Mouse (Mus musculus) E14TG2a.4 (cell line): ENCODE data around the gene Golga4.

Experiments used
- H3K27me3 ChIP-seq: 2 replicates; pipeline ENCODE4 v1.6.1; 2014; ENCODE audit warnings: low read length, control low read depth; ENCODE audit not compliant: insufficient read depth
- H3K36me3 ChIP-seq: 2 replicates; pipeline ENCODE4 v1.6.1; 2014; ENCODE audit warnings: low read length, control low read depth; ENCODE audit not compliant: insufficient read depth
- H3K4me1 ChIP-seq: replicated peaks from 2 replicates; pipeline ENCODE4 v1.6.1; 2014; ENCODE audit warnings: low read depth, low read length, control low read depth
- H3K4me3 ChIP-seq: replicated peaks from 2 replicates; pipeline ENCODE4 v1.5.1; 2014; ENCODE audit warnings: mild to moderate bottlenecking, low read length
- H3K9me3 ChIP-seq: 2 replicates; pipeline ENCODE4 v1.6.1; 2014; ENCODE audit warnings: low read length, control low read depth
- CTCF ChIP-seq: conservative IDR thresholded peaks from 2 replicates; pipeline ENCODE4 v1.5.1; 2014; ENCODE audit warnings: low read length
- NANOG ChIP-seq: IDR thresholded peaks from 2 replicates; pipeline ENCODE4 v1.6.1; 2014; ENCODE audit warnings: borderline replicate concordance, low read length, mixed read lengths
- POU5F1 ChIP-seq: IDR thresholded peaks from 2 replicates; pipeline ENCODE4 v1.6.1; 2014; ENCODE audit warnings: low read length, borderline replicate concordance

The Golga4 gene

DNA sequence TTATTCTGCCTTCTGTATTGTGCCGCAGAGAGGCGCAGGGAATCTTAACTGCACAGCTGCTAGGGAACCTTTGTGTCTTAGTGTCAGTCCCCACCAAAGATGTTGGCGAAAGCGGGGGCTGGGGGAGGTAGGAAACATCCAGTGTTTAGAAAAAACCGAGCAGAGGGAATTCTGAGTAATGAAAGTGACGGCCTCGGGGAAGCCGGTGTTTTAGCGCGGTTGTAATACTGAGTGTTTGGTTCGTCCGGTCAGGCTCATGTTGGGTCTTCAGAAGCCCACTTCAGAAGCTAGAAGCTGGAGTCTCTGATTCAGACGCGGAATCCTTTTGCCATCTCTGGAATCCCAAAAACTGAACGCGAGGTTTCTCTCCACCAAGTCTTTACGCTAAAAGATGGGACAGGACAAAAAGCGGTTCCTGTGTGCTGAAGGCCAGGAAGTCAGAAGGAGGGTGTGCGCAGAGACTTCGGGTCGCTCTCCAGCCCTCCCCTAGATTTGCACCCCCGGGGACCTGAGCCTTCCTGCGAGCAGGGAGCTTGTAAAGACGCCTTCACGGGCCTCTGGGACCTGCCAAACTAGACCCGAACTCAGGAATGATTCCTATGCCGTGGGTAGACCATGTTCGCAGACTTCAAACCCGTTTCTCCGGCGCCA is 28.7 kb upstream of the Golga4 start:
- H3K27me3 ChIP-seq = peaks cover 83% of the 10 kb centered on the region
- H3K9me3 ChIP-seq = no peaks in the 10 kb centered on the region
- H3K4me3 ChIP-seq = peak overlapping the region; percentile 86
- TF ChIP-seq CTCF = no peak
- TF ChIP-seq NANOG = no peak
- TF ChIP-seq POU5F1 = no peak
- no peaks in the 10 kb centered on the region for H3K36me3 ChIP-seq
- peaks cover 58% of the 10 kb centered on the region for H3K4me1 ChIP-seq

DNA sequence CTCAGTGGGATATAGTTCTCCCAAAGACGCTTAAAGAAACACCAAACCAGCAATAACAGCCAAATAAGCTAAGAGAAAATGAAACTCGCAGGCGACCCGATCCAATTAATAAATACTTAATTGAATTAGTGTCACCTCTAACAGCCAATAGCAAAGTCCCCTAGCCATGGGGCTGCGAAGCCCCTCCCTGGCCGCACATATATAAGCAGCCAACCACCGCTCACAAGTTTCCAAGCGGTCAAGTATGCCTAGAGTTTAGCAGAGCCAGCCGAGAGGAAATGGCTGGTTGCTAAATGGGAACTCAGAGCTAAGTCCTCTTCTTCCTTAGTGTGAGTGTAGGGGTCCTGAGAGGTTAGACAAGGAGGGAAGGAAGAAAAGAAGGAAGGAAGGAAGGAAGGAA is 28.1 kb upstream of the Golga4 start, which contains the start of gene Eomes:
TSS of gene Eomes (plus strand) at position 252 of the 400 bp plus-strand sequence.
- TF ChIP-seq CTCF = no peak
- no peak for TF ChIP-seq NANOG
- no peak for TF ChIP-seq POU5F1
- H3K9me3 ChIP-seq = no peaks in the 10 kb centered on the region
- H3K36me3 ChIP-seq = no peaks in the 10 kb centered on the region
- peaks cover 79% of the 10 kb centered on the region for H3K27me3 ChIP-seq
- peak within 1 kb of the TSS; percentile 86 for H3K4me3 ChIP-seq
- H3K4me1 ChIP-seq = peaks cover 60% of the 10 kb centered on the region

DNA sequence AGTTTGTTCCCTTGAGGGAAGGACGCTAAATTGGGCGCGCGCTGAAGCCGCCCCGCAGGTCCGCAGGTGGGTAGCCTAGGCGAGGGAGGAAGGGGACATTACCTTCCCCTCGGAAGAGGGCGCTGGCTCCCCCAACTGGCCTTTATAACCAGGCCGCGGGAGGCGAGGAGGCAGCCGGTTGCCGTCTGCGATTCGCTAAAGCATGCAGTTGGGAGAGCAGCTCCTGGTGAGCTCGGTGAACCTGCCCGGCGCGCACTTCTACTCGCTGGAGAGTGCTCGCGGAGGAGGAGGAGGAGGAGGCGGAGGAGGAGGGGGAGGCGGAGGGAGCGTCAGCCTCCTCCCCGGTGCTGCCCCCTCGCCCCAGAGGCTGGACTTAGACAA is 27.6 kb upstream of the Golga4 start:
- Histone ChIP-seq H3K36me3 (no peaks in the 10 kb centered on the region), H3K27me3 (peaks cover 80% of the 10 kb centered on the region), H3K4me1 (peaks cover 65% of the 10 kb centered on the region), H3K4me3 (peak overlapping the region; percentile 86), H3K9me3 (no peaks in the 10 kb centered on the region)
- TF ChIP-seq POU5F1 (no peak), CTCF (no peak), NANOG (no peak)

DNA sequence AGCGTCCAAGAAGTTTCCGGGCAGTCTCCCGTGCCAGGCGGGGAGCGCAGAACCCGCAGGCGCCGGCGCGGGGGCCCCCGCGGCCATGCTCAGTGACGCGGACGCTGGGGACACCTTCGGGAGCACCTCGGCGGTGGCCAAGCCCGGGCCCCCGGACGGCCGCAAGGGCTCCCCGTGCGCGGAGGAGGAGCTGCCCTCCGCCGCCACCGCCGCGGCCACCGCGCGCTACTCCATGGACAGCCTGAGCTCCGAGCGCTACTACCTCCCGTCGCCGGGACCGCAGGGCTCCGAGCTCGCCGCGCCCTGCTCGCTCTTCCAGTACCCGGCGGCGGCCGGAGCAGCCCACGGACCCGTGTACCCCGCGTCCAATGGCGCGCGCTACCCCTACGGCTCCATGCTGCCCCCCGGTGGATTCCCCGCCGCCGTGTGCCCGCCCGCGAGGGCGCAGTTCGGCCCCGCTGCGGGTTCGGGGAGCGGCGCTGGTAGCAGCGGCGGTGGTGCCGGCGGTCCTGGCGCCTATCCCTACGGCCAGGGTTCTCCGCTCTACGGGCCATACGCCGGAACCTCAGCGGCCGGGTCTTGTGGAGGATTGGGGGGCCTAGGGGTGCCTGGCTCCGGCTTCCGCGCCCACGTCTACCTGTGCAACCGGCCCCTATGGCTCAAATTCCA is 27.1 kb upstream of the Golga4 start:
- TF ChIP-seq NANOG (no peak), CTCF (no peak), POU5F1 (no peak)
- peaks cover 85% of the 10 kb centered on the region for H3K27me3 ChIP-seq
- peak overlapping the region; percentile 86 for H3K4me3 ChIP-seq
- H3K9me3 ChIP-seq = no peaks in the 10 kb centered on the region
- H3K4me1 ChIP-seq = peaks cover 71% of the 10 kb centered on the region
- H3K36me3 ChIP-seq = peaks cover 4% of the 10 kb centered on the region; the same call in 1 of the 2 replicates

DNA sequence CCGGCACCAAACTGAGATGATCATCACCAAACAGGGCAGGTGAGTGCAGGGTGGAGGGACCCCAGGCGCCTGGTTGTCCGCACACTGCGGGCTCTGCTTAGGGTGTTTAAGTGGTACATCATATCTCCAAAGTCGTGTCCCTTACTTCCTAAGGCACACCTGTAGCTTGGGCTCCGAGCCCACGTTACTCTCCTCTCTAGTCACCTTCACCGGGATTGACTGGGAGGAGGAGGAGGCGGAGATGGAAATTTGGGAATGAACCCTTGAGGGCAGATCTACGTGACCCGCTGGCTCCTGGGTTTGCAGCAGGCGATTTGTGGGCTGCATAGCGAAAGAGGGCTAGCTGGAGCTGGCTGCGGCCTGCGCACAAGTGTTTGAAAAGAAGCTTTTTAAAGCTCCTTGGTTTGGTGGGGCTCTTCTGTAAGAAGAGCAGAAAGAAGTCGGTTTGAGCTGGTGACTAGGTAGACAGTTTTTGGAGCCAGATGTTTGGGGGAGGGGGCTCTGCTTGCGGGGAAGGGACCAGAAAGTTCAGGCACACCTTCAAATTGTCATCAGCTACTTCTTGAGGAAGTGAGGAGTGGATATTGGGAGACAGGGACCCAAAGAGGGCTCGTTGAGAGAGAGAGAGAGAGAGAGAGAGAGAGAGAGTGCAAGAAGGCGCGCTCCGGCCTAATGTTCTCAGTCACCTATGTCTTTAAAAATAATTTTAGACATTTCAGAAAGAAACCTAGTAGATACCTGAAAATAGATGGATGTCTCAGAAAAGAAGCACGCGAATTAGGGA is 26.4 kb upstream of the Golga4 start:
- Histone ChIP-seq H3K4me1 (peaks cover 78% of the 10 kb centered on the region), H3K9me3 (no peaks in the 10 kb centered on the region), H3K27me3 (peaks cover 87% of the 10 kb centered on the region)

DNA sequence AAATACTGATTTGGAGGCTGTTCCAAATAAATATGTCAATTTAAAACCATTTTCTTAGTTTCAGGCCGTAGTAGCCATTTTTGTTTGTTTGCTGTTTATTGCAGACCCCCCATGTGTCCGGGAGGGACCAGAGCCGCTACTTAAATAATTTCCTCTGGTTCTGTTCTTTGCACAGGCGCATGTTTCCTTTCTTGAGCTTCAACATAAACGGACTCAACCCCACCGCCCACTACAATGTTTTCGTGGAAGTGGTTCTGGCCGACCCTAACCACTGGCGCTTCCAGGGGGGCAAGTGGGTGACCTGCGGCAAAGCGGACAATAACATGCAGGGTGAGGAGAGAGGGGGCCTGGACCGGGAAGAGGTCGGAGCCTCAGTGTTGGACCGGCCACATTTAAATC is 25.8 kb upstream of the Golga4 start:
- H3K9me3 ChIP-seq = no peaks in the 10 kb centered on the region
- peaks cover 87% of the 10 kb centered on the region for H3K27me3 ChIP-seq
- peak overlapping the region; percentile 86; the same call in 1 of the 2 replicates for H3K4me3 ChIP-seq
- H3K4me1 ChIP-seq = peaks cover 78% of the 10 kb centered on the region
- TF ChIP-seq POU5F1 (no peak), NANOG (no peak), CTCF (no peak)
- peaks cover 12% of the 10 kb centered on the region; the same call in 1 of the 2 replicates for H3K36me3 ChIP-seq

More for the DNA sequence above, 26.4 kb upstream of the Golga4 start:
- no peak for TF ChIP-seq CTCF
- no peak for TF ChIP-seq POU5F1
- no peak for TF ChIP-seq NANOG
- Histone ChIP-seq H3K36me3 (peaks cover 9% of the 10 kb centered on the region; the same call in 1 of the 2 replicates), H3K4me3 (peak overlapping the region; percentile 86)

DNA sequence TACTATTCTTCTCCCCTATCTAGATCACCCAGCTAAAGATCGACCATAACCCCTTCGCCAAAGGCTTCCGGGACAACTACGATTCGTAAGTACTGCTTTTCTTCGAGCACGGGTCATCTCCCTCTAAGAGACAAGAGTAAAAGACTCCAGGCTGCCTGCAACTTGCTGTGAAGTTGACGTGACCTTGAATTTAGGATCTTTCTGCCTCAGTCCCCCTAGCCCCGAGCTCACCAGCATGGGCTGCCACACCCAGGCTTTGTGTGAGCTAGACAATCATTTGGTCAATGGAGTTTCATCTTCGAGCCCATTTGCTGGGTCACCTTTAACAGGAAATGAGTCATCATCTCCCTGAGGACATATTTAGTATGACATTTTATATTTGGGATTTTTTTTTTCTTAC is 23.9 kb upstream of the Golga4 start:
- TF ChIP-seq CTCF = no peak
- TF ChIP-seq NANOG = no peak
- no peak for TF ChIP-seq POU5F1
- Histone ChIP-seq H3K27me3 (peaks cover 89% of the 10 kb centered on the region), H3K4me1 (peaks cover 75% of the 10 kb centered on the region), H3K9me3 (no peaks in the 10 kb centered on the region), H3K4me3 (no peak overlapping the region), H3K36me3 (peaks cover 12% of the 10 kb centered on the region; the same call in 1 of the 2 replicates)

DNA sequence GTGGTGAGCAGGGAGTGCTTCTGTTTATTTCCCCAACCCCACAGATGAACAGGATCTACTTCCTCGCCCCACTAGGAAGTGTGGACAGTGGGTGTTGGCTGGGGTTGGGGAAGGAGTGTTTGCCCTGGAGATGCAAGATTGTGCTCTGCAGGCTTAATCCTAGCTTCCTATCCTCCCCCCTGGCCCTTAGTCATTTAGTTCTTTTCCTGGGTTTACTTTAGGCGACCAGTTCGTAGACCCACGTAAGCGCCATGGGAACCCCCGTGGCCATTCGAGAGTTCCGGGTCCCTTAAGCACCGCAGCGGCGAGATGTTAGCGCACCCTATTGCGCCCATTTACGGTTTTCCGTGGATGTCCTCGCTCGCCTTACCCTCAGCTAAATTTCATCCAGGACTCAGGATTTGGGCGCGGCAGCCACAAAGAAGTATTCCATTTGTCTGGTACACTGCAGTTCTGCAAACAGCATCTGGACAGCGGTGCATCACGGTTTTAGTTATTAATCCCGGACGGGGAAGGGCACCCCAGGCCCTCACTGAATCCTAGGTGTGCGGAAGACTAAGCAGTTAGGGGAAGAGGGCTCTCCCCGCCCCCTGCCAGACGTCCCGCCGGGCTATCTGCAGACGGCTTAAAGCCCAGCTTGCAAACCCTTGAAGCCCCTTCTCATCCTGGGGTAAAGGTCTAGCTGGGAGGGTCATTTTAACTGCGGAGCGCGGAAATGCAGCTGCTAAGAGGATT is 19.5 kb upstream of the Golga4 start:
- no peaks in the 10 kb centered on the region for H3K9me3 ChIP-seq
- TF ChIP-seq CTCF (no peak), POU5F1 (no peak), NANOG (no peak)
- peaks cover 64% of the 10 kb centered on the region for H3K4me1 ChIP-seq
- H3K27me3 ChIP-seq = peaks cover 77% of the 10 kb centered on the region
- H3K4me3 ChIP-seq = peak overlapping the region; percentile 70
- H3K36me3 ChIP-seq = peaks cover 12% of the 10 kb centered on the region; the same call in 1 of the 2 replicates
